Mouse (Mus musculus): Measurements from ENCODE around the gene Gm20388.
A peak's percentile ranks its signal among the peaks of the same experiment; 100 is the strongest.

Gm20388 gene

GRCm38 (mm10) chr8:120622161-120622560, 711.5 kb downstream of the Gm20388 start:
- DNase-seq, result no peak

- DNase-seq, result no peak
These were observed 713.0 kb downstream of the Gm20388 start for GRCm38 (mm10) chr8:120623608-120624007.

- DNase-seq, result no peak
These were observed 715.8 kb downstream of the Gm20388 start for GRCm38 (mm10) chr8:120626461-120626860.

- DNase-seq, result peak; percentile 84 to 88
These were observed 716.7 kb downstream of the Gm20388 start for GRCm38 (mm10) chr8:120627298-120627697.

- DNase-seq, result no peak
These were observed 719.4 kb downstream of the Gm20388 start for GRCm38 (mm10) chr8:120630031-120630430.

- no peak for DNase-seq
These were observed 720.2 kb downstream of the Gm20388 start for GRCm38 (mm10) chr8:120630848-120631247.

- no peak for DNase-seq
These were observed 721.1 kb downstream of the Gm20388 start for GRCm38 (mm10) chr8:120631441-120632375.

GRCm38 (mm10) chr8:120632969-120633664, 722.5 kb downstream of the Gm20388 start:
- no peak for DNase-seq

- peak in 1 of 2 experiments; percentile 38 for DNase-seq
These were observed 723.1 kb downstream of the Gm20388 start for GRCm38 (mm10) chr8:120633665-120634271.

GRCm38 (mm10) chr8:120634329-120634839, 723.7 kb downstream of the Gm20388 start:
- peak; percentile 49 to 57 for DNase-seq

- no peak for DNase-seq
These were observed 730.6 kb downstream of the Gm20388 start for GRCm38 (mm10) chr8:120641245-120641644.

- no peak for DNase-seq
These were observed 731.5 kb downstream of the Gm20388 start for GRCm38 (mm10) chr8:120642031-120642662.

GRCm38 (mm10) chr8:120644663-120645062, 734.0 kb downstream of the Gm20388 start:
- DNase-seq, result peak; percentile 60 to 77

GRCm38 (mm10) chr8:120647532-120647931, 736.9 kb downstream of the Gm20388 start, which contains the start of gene 1190005I06Rik:
1190005I06Rik (minus strand) TSS chr8:120647632.
- no peak for DNase-seq

GRCm38 (mm10) chr8:120656322-120657052, 745.8 kb downstream of the Gm20388 start:
- no peak for DNase-seq

GRCm38 (mm10) chr8:120657415-120657814, 746.8 kb downstream of the Gm20388 start:
- no peak for DNase-seq

- no peak for DNase-seq
These were observed 753.9 kb downstream of the Gm20388 start for GRCm38 (mm10) chr8:120664566-120664965.

GRCm38 (mm10) chr8:120665726-120666455, 755.2 kb downstream of the Gm20388 start:
- DNase-seq, result peak in 1 of 2 experiments; percentile 36

- no peak for DNase-seq
These were observed 756.3 kb downstream of the Gm20388 start for GRCm38 (mm10) chr8:120666807-120667470.
